Mouse (Mus musculus): ENCODE measurements at regions not wholly inside any gene's neighbourhood (a gene's known extent, or its start where the extent isn't known, plus 50 kb on each side); places are given as distances from the start of the nearest gene placed in this dataset.

DNA sequence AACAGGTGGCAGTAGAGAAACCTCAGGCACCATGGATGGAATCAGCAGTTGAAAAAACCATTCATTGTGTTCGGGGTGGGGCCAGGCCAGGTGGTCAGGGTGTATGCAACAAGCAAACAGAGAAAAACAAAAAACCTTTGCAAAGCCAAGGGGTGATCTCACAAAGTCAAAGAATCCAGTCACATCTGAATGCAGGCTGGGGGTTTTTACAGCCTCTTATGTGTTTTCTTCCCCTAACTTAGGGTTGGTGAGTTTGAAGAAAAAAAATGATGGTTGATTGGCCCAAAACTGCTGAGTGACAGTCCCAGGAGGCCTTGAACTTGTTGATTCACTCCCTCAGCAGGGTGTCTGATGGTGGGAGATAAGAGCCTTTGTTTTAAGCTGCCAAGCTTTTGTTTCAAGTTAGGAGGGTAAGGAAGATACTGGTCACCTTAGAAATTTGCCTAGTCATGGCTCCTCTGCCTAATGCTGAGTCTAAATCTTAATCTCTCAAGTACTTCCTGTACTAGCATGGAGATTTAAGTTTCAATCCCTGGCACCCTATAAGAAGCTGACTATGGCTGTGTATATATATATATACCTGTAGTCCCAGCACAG lies 166.0 kb upstream of the Thsd7b start:
- no peaks in the 10 kb centered on the region for H3K27me3 ChIP-seq
- ATAC-seq (no peak), DNase-seq (ENCODE audit: low read depth, low spot score) (no peak)
- POLR2A ChIA-PET: no interaction called here
- CTCF ChIA-PET: no interaction called here
- in situ Hi-C loops (cut with MboI; ENCODE audit: low pct_unique_long_range_greater_than_20kb): no loop called here
- TF ChIP-seq CTCF (IDR thresholded peaks at IDR 0.05): no peak

DNA sequence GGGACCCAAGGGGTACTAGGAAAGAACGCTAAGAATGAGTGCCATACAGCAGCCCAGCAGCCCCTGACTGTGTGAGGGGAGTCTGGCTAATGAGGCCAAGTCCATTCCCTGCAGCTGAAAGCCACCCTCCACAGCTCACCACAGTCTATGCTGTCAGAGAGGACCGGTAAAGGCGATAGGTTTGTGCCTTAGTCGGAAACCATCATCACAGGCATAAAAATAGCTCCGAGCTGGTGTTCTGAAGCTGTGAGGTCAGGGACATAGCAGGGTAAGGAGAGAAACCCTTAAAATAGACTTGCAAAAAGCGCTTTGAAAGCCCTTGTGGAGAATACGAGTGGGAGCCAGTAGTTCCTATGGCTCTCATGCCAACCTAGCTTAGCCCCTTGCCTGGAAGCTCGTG lies 172.1 kb upstream of the Thsd7b start:
- in situ Hi-C loops (cut with MboI; ENCODE audit: low pct_unique_long_range_greater_than_20kb): no loop called here
- ChIA-PET CTCF (no interaction called here), POLR2A (no interaction called here)
- DNase-seq (ENCODE audit: low read depth, low spot score): no peak
- no peak for ATAC-seq
- TF ChIP-seq CTCF (IDR thresholded peaks at IDR 0.05): no peak
- no peaks in the 10 kb centered on the region for H3K27me3 ChIP-seq

DNA sequence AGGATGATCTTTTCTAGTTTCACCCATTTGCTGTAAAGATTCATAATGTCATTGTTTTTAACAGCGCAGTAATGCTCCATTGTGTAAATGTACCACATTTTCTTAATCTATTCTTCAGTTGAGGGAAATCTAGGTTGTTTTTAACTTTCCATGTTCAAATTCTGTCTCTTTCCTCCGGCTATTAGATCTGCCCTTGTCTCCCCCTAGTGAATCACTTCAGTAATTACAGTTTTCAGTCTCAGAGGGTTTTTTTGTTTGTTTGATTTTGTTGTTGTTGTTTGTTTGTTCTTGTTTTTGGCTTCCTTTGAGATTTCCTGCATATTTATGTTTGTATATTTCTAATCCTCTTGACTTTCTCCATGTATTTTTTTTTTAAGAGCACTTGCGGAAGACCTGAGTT lies 194.8 kb upstream of the Thsd7b start:
- ChIA-PET POLR2A (no interaction called here), CTCF (interaction anchor here (2.7 kb wide), 1 partner anchor 11 kb away, joined by 6 read pairs; no protein-coding TSS in a partner anchor)
- DNase-seq (ENCODE audit: low read depth, low spot score): no peak
- peak; percentile 37 for TF ChIP-seq CTCF (IDR thresholded peaks at IDR 0.05)
- in situ Hi-C loops (cut with MboI; ENCODE audit: low pct_unique_long_range_greater_than_20kb): no loop called here
- ATAC-seq: no peak
- H3K27me3 ChIP-seq: peaks cover 14% of the 10 kb centered on the region

DNA sequence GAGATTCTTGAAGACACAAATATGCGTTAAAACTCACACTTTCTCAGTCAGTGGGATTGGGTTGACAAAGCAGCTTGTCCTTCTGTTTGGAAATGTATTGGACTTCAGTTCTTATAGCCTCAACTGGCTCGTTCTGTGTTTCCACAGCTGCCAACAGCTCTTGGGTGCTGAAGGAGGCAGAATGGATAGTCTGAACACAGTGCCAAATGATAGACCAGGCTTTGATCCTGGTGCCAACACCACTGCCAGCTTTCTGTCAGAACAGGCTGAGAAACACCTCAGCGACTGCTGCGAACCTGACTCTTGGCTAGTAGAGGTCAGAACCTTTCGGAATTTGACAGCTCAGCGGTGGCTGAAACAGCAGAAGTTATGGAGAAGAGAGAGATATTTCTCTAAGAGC lies 215.9 kb upstream of the Thsd7b start:
- in situ Hi-C loops (cut with MboI; ENCODE audit: low pct_unique_long_range_greater_than_20kb): loop anchor here (10.0 kb wide), 1 partner anchor 148 kb away; no protein-coding TSS in a partner anchor
- ChIA-PET CTCF (interaction anchor here (0.9 to 2.1 kb wide), 2 partner anchors 11 to 187 kb away, joined by 3 to 6 read pairs; no protein-coding TSS in a partner anchor), POLR2A (no interaction called here)
- DNase-seq (ENCODE audit: low read depth, low spot score) (no peak), ATAC-seq (no peak)
- no peak for TF ChIP-seq CTCF (IDR thresholded peaks at IDR 0.05)
- H3K27me3 ChIP-seq: no peaks in the 10 kb centered on the region

DNA sequence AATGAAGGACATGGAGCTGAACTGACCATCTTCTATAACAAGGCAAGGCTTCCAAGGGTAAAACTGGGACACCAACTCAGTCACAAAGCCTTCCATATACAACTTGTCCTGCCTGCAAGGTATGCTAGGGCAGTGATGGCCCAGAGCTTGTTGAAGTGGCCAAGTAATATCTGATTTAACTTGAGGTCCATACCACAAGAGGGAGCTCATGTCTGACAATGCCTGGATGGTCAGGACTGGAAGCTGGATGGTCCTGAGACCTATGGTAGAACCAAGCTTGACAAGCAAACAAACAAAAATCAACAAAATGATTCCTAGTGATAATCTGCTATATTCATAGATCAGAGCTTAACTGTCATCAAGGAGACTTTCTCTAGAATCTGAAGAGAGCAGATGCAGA lies 217.8 kb upstream of the Thsd7b start:
- ChIA-PET POLR2A (no interaction called here), CTCF (interaction anchor here (0.9 to 1.2 kb wide), 3 partner anchors 34 to 153 kb away, joined by 3 to 5 read pairs (median 3); no protein-coding TSS in a partner anchor)
- DNase-seq (ENCODE audit: low read depth, low spot score) (no peak), ATAC-seq (no peak)
- no peaks in the 10 kb centered on the region for H3K27me3 ChIP-seq
- in situ Hi-C loops (cut with MboI; ENCODE audit: low pct_unique_long_range_greater_than_20kb): loop anchor here (10.0 kb wide), 1 partner anchor 150 kb away; no protein-coding TSS in a partner anchor
- peak; percentile 63 for TF ChIP-seq CTCF (IDR thresholded peaks at IDR 0.05)

GRCm38 (mm10) chr1:129033707-129034106 lies 239.4 kb upstream of the Thsd7b start:
- CTCF ChIA-PET: no interaction called here
- H3K27me3 ChIP-seq: no peaks in the 10 kb centered on the region
- DNase-seq (ENCODE audit: low read depth, low spot score) (no peak), ATAC-seq (no peak)
- POLR2A ChIA-PET: no interaction called here
- no peak for TF ChIP-seq CTCF (IDR thresholded peaks at IDR 0.05)
- in situ Hi-C loops (cut with MboI; ENCODE audit: low pct_unique_long_range_greater_than_20kb): no loop called here

DNA sequence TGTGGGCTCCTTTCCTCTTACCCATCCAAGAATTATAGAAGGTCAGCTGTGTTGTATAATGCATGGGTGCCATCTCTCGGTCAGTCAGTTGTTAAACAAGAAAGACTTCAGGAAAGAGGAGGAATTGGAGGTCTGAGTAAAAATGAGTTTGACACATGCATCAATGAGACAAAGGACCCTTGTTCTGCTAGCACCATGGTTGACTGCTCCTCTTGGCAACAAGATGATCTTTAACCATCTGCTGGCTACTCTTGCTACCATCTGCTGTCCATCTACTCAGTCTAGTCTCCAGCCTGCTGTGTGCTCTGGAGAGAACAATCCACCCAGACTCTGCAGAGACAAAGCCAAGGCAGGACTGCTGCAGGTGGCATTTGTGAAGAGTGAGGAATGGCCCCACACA lies 267.2 kb upstream of the Thsd7b start:
- in situ Hi-C loops (cut with MboI; ENCODE audit: low pct_unique_long_range_greater_than_20kb): no loop called here
- ATAC-seq (no peak), DNase-seq (ENCODE audit: low read depth, low spot score) (no peak)
- ChIA-PET POLR2A (no interaction called here), CTCF (interaction anchor here (0.9 kb wide), 1 partner anchor 18 kb away, joined by 3 read pairs; no protein-coding TSS in a partner anchor)
- no peak for TF ChIP-seq CTCF (IDR thresholded peaks at IDR 0.05)
- peaks cover 7% of the 10 kb centered on the region for H3K27me3 ChIP-seq

GRCm38 (mm10) chr1:129002286-129002685 lies 270.8 kb upstream of the Thsd7b start:
- H3K27me3 ChIP-seq: peaks cover 3% of the 10 kb centered on the region
- ATAC-seq (no peak), DNase-seq (ENCODE audit: low read depth, low spot score) (no peak)
- in situ Hi-C loops (cut with MboI; ENCODE audit: low pct_unique_long_range_greater_than_20kb): no loop called here
- ChIA-PET CTCF (no interaction called here), POLR2A (interaction anchor here (0.5 kb wide), 1 partner anchor 79 kb away, joined by 3 read pairs; no protein-coding TSS in a partner anchor)
- TF ChIP-seq CTCF (IDR thresholded peaks at IDR 0.05): no peak

GRCm38 (mm10) chr1:129001766-129002165 lies 271.3 kb upstream of the Thsd7b start:
- DNase-seq (ENCODE audit: low read depth, low spot score): no peak
- ChIA-PET CTCF (no interaction called here), POLR2A (interaction anchor here (0.5 kb wide), 1 partner anchor 79 kb away, joined by 3 read pairs; no protein-coding TSS in a partner anchor)
- no peak for ATAC-seq
- no peaks in the 10 kb centered on the region for H3K27me3 ChIP-seq
- in situ Hi-C loops (cut with MboI; ENCODE audit: low pct_unique_long_range_greater_than_20kb): no loop called here
- no peak for TF ChIP-seq CTCF (IDR thresholded peaks at IDR 0.05)

DNA sequence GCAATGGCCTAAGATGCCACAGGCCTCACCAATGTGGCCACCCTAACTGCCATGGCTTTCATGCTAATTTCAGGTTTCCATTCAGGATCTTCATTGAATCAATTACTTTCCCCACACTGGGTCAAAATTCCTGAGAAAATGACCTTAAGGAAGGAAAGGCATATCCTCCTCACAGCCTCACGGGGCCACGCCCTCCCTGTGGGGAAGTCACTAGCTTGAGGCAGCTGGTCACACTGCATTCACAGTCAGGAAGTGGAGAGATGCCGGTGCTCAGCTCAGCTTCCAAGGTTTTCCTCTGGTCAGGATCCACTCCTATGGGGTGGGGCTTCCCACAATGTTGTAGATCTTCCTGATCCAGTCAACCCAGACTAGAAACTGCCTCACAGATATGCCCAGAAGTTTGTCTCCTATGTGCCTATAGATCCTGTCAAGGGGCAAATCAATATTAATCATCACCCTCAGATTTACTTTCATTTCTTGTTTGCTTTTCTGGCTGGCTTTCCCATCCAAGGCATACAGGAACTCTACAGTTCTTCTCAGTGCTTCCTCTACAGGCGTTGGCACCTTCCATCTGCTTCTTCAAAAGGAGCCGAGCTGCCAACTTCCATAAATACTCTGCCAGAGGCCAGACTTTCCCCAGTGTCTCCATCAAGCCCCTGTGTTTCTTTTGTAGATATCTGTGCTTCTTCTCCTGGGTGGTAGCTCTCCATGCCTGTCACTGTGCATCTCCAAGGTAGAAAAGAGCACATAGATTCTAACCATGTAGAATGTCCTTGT lies 273.2 kb upstream of the Thsd7b start:
- POLR2A ChIA-PET: no interaction called here
- no peak for TF ChIP-seq CTCF (IDR thresholded peaks at IDR 0.05)
- H3K27me3 ChIP-seq: no peaks in the 10 kb centered on the region
- DNase-seq (ENCODE audit: low read depth, low spot score) (no peak), ATAC-seq (no peak)
- in situ Hi-C loops (cut with MboI; ENCODE audit: low pct_unique_long_range_greater_than_20kb): no loop called here
- CTCF ChIA-PET: no interaction called here

- POLR2A ChIA-PET: no interaction called here
- CTCF ChIA-PET: no interaction called here
- TF ChIP-seq CTCF (IDR thresholded peaks at IDR 0.05): no peak
- in situ Hi-C loops (cut with MboI; ENCODE audit: low pct_unique_long_range_greater_than_20kb): no loop called here
- no peak for DNase-seq (ENCODE audit: low read depth, low spot score)
- ATAC-seq: no peak
- no peaks in the 10 kb centered on the region for H3K27me3 ChIP-seq
These were observed 278.4 kb upstream of the Thsd7b start for GRCm38 (mm10) chr1:128994655-128995054.

Measured in Patski (cell line).